Mouse (Mus musculus) liver, embryonic 12.5 days (tissue): ENCODE measurements around the gene Hoxa10. TPM values are rescaled to one million over a fixed set of nuclear protein-coding genes. Genes with fewer than 3 reads are reported as not detected.

ENCODE experiments used
- ATAC-seq: fragments of 200-750 bp; cut with Nextera tagmentation; 2 replicates; pipeline ENCODE4 v1.8.0; 2017; ENCODE audit warnings: moderate number of reproducible peaks, mild to moderate bottlenecking, moderate library complexity
- H3K27ac ChIP-seq: fragments of 300-500 bp; sonication (generic); 2 replicates; pipeline ENCODE4 v1.5.1; 2016; ENCODE audit warnings: mild to moderate bottlenecking
- H3K27me3 ChIP-seq: fragments of 300-500 bp; sonication (generic); replicated peaks from 2 replicates; pipeline ENCODE4 v1.6.1; 2016; ENCODE audit warnings: mild to moderate bottlenecking, moderate library complexity
- H3K36me3 ChIP-seq: fragments of 300-500 bp; sonication (generic); 2 replicates; pipeline ENCODE4 v1.6.1; 2016; ENCODE audit warnings: mild to moderate bottlenecking, moderate library complexity
- H3K4me1 ChIP-seq: fragments of 300-500 bp; sonication (generic); 2 replicates; pipeline ENCODE4 v1.6.1; 2016
- H3K4me2 ChIP-seq: fragments of 300-500 bp; sonication (generic); 2 replicates; pipeline ENCODE4 v1.6.1; 2016; ENCODE audit warnings: mild to moderate bottlenecking, moderate library complexity
- H3K4me3 ChIP-seq: fragments of 300-500 bp; sonication (generic); 2 replicates; pipeline ENCODE4 v1.5.1; 2016; ENCODE audit warnings: mild to moderate bottlenecking, moderate library complexity
- H3K9ac ChIP-seq: fragments of 300-500 bp; sonication (generic); 2 replicates; pipeline ENCODE4 v1.6.1; 2016; ENCODE audit warnings: mild to moderate bottlenecking, moderate library complexity
- H3K9me3 ChIP-seq: fragments of 300-500 bp; sonication (generic); replicated peaks from 2 replicates; pipeline ENCODE4 v1.6.1; 2016; ENCODE audit warnings: mild to moderate bottlenecking, moderate library complexity
- WGBS: fragments of 180-500 bp; shearing (Covaris S2); methylation state at CpG from one replicate; pipeline ENCODE4 v1.1.7; 2016; ENCODE audit not compliant: insufficient replicate concordance; 5-methylcytosine and 5-hydroxymethylcytosine counted together
- polyA plus RNA-seq: library from polyadenylated mRNA; unstranded; fragments of >200 nt; fragmentation: Nextera tagmentation; extraction: Ambion mirVana; gene quantifications from 2 replicates; pipeline ENCODE4 v1.2.1, GENCODE M21; 2016

Gene Hoxa10
- polyA plus RNA-seq, 1 experiment from 2014 or later, result 0.44 TPM

DNA sequence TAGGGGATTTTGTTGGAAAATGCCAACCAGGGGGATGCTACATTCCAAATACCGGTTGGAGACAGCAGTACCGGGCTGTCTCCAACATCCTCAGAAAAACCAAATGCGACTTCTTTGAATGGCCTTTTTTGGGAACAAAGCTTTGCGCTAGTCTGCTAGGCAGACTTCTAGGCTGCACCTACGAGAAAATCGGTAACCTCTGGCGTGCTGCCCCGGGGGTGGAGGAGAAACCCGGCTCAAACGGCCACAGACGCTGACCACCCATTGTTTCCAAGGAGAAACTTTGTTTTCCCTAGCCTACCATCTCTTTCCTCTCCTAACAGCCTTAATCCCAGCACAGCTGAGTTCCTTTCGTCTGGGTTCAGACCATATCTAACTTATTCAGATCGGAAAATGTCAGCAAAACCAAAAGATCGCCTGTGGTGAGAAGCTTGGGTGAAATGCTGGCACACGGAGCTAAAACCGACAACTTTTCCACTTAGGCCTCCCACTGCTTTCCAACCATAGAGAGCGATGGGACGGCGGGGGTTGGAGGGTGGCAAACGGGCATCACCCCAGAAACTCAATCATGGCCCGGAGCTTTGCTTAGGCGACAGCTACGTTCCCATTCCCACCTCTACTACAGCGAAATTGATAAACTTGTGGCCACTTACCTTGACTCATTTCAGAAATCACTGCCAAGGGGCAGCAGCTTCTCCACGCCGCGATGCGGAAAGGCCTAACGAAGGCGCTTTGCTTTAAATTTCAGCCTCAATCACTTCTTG, 847 bp downstream of the Hoxa10 start:
- Histone ChIP-seq H3K4me1 (0 out of 2 replicates have a peak, but pooled peaks cover under 1% of the 10 kb centered on the region), H3K27me3 (peaks cover 99% of the 10 kb centered on the region), H3K4me2 (peak overlapping the region; percentile 16; the same call in 1 of the 2 replicates), H3K9ac (no peak overlapping the region), H3K9me3 (no peaks in the 10 kb centered on the region), H3K27ac (no peak overlapping the region), H3K36me3 (no peaks in the 10 kb centered on the region), H3K4me3 (no peak overlapping the region)
- 4% methylated on average over 30 of the region's 30 CpGs for WGBS
- ATAC-seq, result no peak

DNA sequence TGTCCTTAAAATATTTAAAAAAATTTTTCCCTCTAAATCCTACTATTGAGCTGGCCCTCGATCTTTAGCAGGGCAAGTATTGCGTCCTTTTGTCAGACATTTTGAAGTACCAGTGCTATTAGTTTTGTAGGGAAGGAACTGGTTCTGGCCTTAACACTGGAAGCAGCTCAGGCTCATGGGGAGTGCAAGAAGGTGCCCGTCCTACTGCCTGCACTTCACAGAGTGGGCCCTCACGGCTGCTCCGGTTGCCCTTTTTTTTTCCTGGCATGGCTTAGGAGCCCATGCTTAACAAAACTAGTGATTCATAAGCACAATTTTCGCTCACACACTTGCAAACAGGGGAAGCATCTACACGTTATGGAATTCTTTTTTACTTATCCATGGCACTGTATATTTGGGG, 1.7 kb downstream of the Hoxa10 start:
- 6% methylated on average over 7 of the region's 7 CpGs for WGBS
- ATAC-seq, result no peak
- no peaks in the 10 kb centered on the region for H3K4me1 ChIP-seq
- no peak overlapping the region for H3K9ac ChIP-seq
- H3K9me3 ChIP-seq, result no peaks in the 10 kb centered on the region
- H3K4me2 ChIP-seq, result no peak overlapping the region
- H3K27ac ChIP-seq, result no peak overlapping the region
- H3K36me3 ChIP-seq, result no peaks in the 10 kb centered on the region
- H3K4me3 ChIP-seq, result no peak overlapping the region
- H3K27me3 ChIP-seq, result peaks cover 99% of the 10 kb centered on the region

DNA sequence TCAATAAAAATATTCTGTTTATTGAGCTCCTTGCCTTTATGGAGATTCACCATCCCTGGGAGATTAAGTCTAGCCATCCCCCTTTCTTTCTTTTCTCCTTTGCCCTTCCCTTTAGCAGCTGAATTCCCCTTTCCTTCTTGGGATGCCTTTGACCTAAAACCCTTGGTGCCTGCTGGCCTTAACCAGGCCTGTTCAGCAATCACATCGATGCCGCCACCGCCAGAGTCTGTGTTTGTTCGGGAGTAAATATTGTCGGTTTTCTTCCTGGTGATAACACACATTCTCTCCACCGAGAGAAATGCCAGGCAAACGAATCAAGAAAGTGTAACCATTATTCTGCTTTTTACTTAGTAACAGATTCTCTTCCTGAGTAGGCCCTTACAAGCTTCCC, 2.5 kb downstream of the Hoxa10 start:
- Histone ChIP-seq H3K9ac (no peak overlapping the region), H3K27me3 (peaks cover 99% of the 10 kb centered on the region), H3K4me1 (no peaks in the 10 kb centered on the region), H3K4me2 (no peak overlapping the region), H3K36me3 (no peaks in the 10 kb centered on the region), H3K27ac (no peak overlapping the region), H3K9me3 (no peaks in the 10 kb centered on the region), H3K4me3 (no peak overlapping the region)
- 6% methylated on average over 7 of the region's 7 CpGs for WGBS
- ATAC-seq, result no peak

DNA sequence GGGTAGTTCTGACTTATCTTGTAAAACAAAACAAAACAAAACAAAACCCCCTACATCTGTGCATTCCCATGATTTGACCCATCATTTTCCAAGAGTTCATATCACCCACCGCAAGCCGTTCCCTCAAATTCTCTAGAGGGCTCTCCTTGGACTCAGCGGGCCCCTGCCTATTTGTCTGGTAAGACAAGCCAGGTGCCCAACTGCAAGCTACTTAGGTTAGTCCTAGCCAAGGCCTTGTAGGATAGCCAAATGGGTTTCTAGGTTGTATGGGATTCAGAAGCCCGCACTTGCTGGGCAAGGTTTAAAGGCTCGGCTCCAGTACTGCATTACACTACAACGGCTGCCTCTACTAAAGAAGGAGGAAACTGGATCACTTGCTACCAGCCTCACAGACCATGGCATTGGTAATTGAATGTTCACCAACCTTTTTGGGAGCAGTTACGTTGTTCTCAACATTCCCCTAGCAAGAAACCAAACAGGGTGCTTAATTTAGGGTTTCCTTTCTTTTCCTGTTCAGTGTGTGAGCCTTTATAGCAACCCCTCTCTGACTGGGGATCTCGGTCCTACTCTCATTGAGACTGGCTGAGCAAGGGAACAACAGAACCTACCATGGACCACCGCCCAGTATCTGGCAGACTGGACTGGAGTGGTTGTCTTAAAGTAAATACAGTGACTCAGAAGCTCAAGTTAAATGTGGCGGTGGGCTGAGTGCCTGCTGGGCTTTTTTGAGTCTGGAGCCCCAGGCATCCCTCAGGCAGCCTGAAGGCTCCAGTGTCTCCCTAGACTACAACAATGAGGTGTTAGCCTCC, 3.1 kb downstream of the Hoxa10 start:
- H3K9ac ChIP-seq, result no peak overlapping the region
- ATAC-seq, result no peak
- 14% methylated on average over 10 of the region's 10 CpGs for WGBS
- H3K4me1 ChIP-seq, result no peaks in the 10 kb centered on the region
- H3K36me3 ChIP-seq, result no peaks in the 10 kb centered on the region
- H3K4me2 ChIP-seq, result no peak overlapping the region
- H3K27ac ChIP-seq, result no peak overlapping the region
- H3K4me3 ChIP-seq, result no peak overlapping the region
- no peaks in the 10 kb centered on the region for H3K9me3 ChIP-seq
- H3K27me3 ChIP-seq, result peaks cover 99% of the 10 kb centered on the region

DNA sequence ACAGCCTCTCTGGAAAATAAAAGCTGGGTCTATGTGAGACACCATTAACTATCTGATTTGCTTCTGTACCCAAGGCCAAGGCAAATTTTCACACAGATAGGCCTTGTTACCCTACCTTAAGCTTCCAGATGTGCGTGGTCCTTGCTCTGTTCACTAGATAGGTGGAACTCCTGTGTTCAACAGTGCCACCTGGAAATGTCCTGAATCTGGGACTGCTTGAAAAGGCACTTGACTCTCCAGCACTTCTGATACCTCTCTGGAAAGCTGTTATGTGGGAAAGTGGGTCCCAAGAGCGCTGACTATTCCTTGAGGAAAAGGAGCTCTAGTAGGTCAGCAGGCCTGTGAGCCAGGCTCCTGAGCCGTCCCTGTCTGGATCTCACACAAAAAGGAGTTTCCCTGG, 3.8 kb downstream of the Hoxa10 start:
- Histone ChIP-seq H3K4me3 (no peak overlapping the region), H3K27ac (no peak overlapping the region), H3K4me1 (no peaks in the 10 kb centered on the region), H3K9ac (no peak overlapping the region), H3K27me3 (peaks cover 99% of the 10 kb centered on the region), H3K36me3 (no peaks in the 10 kb centered on the region), H3K9me3 (no peaks in the 10 kb centered on the region), H3K4me2 (no peak overlapping the region)
- ATAC-seq, result no peak
- WGBS, result 17% methylated on average over 3 of the region's 3 CpGs

DNA sequence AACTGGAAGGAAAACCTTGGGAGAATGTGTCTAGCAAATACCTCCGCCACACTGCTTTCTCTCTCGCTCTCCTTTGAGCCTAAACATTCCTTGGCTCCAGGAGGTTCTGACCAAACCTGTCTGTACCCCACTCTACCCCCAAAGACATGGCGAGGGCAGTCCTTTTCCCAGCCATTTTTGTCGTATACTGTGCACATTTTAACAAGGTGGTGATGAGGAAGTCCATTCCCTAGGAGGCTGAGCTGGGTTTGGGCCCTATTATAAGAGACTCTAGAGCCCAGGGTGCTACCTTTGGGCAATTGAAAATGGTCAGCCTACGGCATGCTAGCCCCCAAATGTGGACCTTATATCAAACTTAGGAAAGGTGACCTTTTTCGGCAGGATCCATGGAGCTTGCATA, 4.8 kb downstream of the Hoxa10 start:
- Histone ChIP-seq H3K27ac (no peak overlapping the region), H3K4me2 (no peak overlapping the region), H3K36me3 (no peaks in the 10 kb centered on the region), H3K9me3 (no peaks in the 10 kb centered on the region), H3K9ac (no peak overlapping the region), H3K27me3 (peaks cover 98% of the 10 kb centered on the region), H3K4me1 (no peaks in the 10 kb centered on the region), H3K4me3 (no peak overlapping the region)
- whole genome bisulfite sequencing, result 20% methylated on average over 6 of the region's 6 CpGs
- ATAC-seq, result no peak

DNA sequence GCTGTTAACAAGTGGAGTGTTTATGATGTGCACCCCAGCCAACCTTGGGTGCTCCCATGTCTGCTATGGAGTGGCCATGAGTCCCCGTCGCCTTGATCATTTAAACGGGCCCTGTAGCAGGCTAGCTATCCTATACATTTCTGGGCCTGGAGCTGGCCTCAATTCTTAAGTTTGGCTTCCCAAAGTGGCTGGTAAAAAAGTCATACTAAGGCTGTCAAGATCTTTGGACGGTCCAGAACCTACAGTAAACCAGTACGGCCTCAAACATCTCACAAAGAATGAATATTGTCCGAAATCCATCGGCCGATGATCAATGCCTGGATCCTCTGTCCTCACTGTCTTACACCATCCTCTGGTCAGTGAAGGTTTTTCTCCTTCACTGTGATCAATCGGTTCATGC, 5.4 kb downstream of the Hoxa10 start:
- Histone ChIP-seq H3K27me3 (peaks cover 98% of the 10 kb centered on the region), H3K4me1 (no peaks in the 10 kb centered on the region), H3K36me3 (no peaks in the 10 kb centered on the region), H3K9ac (no peak overlapping the region), H3K9me3 (no peaks in the 10 kb centered on the region), H3K4me2 (no peak overlapping the region), H3K4me3 (no peak overlapping the region), H3K27ac (no peak overlapping the region)
- ATAC-seq, result no peak
- 32% methylated on average over 9 of the region's 9 CpGs for WGBS

DNA sequence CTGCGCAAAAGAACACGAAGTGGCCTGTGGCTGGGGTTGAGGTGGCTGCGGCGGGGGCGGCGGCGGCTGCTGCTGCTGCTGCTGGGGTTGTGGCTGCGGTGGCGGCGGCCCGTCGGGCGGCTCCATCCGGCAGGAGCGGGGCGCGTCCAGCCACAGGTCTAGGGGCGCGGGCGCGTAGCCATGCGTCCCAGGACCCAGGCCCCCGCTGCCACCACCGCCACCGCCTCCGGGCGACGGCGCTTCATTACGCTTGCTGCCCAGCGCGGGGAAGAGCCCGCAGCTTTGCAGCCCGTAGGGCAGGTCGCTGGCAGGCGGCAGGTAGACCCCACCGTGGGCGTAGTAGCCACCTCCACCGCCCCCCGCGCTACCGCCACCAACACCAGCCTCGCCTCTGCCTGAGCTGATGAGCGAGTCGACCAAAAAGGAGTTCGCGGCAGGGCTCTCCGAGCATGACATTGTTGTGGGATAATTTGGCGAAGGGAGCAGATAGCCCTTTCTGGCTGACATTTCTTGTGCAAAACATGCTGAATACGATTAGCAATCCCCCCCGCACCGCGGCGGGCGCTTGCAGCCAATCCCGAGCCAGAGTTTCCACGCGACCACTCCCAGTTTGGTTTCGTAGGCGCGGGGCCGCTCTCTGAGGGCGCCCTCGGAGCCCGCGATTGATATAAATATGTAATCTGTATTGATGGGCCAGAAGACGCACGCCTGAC, 6.1 kb downstream of the Hoxa10 start:
- H3K9me3 ChIP-seq, result no peaks in the 10 kb centered on the region
- 4% methylated on average over 56 of the region's 68 CpGs for WGBS
- no peaks in the 10 kb centered on the region for H3K36me3 ChIP-seq
- H3K27ac ChIP-seq, result no peak overlapping the region
- H3K4me1 ChIP-seq, result no peaks in the 10 kb centered on the region
- no peak overlapping the region for H3K4me3 ChIP-seq
- H3K9ac ChIP-seq, result no peak overlapping the region
- peaks cover 98% of the 10 kb centered on the region for H3K27me3 ChIP-seq
- H3K4me2 ChIP-seq, result no peak overlapping the region
- no peak for ATAC-seq

DNA sequence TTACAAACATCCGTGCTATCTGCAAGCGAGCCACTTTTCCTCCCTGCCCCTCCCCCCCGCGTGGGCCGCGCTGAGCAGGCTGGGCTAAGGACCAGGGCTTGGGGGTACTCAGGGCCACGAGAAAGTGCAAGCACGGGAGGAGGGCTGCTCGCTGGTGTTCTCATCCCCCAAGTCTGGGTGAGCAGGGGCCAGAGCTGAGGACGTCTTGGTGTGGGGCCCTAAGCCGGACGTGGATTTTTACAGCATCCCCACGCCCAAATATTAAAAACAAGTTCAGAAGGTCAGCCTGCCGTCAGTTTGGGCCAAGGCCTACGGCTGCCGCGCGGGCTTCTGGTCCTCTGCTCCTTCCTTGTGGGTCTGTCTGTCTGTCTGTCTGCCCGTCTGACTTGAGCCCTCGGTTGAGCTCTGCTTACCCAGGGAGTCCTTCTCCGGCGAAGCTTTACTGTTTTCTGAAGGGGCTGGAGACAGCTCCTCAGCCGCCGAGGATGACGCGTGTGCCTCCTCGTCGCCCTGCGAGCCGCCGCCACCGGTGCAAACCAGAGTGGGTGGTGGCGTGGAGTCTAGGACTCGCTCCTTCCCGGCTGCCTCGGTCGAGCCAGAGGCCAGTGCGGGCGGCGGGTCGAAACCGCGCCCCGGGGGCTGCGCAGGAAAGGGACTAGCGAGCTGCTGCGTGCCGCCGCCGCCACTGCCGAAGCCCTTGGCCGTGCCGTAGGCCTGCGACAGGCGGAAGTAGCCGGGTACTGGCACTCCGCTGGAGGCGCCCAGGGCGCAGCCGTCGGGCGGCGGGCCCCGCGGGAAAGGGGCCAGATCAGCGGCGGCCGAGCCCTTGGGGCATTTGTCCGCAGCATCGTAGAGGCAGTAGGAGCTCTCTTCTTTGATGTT, 6.9 kb downstream of the Hoxa10 start:
- Histone ChIP-seq H3K27ac (no peak overlapping the region), H3K9ac (no peak overlapping the region), H3K4me1 (no peaks in the 10 kb centered on the region), H3K4me3 (no peak overlapping the region), H3K36me3 (no peaks in the 10 kb centered on the region), H3K9me3 (no peaks in the 10 kb centered on the region), H3K4me2 (peak overlapping the region; percentile 16; the same call in 1 of the 2 replicates), H3K27me3 (peaks cover 99% of the 10 kb centered on the region)
- 2% methylated on average over 68 of the region's 70 CpGs for WGBS
- ATAC-seq, result no peak

DNA sequence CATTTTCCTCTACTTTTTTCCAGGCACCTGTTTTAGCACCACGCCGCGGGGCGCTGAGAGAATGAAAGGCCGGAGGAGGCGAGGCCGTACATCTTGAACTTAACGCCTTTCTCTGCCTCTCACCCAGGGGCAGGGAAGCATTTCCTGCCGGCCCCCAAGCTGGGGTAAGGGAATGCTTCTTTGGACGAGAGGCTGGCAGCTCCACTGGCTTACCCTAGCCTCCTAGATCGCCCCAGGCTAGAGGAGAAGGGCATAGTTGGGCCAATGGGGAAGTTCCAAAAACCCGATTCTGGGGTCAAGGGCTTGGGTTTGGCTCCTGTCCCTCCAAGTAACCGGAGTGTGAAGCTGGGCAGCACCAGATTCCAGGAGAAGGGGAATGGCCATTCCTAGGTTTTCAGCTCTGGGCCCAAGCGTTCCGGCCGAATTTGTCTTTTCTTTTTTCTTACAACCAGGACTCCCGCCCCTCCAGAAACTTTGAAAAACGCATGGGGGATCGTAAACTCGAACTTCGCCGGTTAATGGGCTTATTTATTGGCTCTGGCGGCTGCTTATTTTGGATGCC, 7.6 kb downstream of the Hoxa10 start:
- no peaks in the 10 kb centered on the region for H3K9me3 ChIP-seq
- H3K4me3 ChIP-seq, result no peak overlapping the region
- no peak overlapping the region; the same call in 1 of the 2 replicates for H3K4me2 ChIP-seq
- H3K36me3 ChIP-seq, result no peaks in the 10 kb centered on the region
- WGBS, result 3% methylated on average over 23 of the region's 23 CpGs
- no peak for ATAC-seq
- H3K27ac ChIP-seq, result no peak overlapping the region
- H3K27me3 ChIP-seq, result peaks cover 97% of the 10 kb centered on the region
- H3K9ac ChIP-seq, result no peak overlapping the region
- no peaks in the 10 kb centered on the region for H3K4me1 ChIP-seq

DNA sequence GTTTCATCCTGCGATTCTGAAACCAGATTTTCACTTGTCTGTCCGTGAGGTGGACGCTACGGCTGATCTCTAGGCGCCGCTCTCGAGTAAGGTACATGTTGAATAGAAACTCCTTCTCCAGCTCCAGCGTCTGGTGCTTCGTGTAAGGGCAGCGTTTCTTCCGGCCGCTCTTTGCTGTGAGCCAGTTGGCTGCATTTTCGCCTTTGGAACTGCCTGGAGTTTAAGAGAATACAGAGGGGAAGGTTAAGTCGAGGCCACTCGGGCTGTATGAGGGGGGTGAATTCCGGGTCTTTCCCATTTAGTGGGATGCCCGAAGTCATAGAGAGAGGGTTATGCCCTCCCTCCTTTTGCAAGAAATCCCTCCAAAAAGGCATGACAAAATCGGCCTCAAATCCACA, 8.1 kb downstream of the Hoxa10 start:
- Histone ChIP-seq H3K27ac (no peak overlapping the region), H3K9me3 (no peaks in the 10 kb centered on the region), H3K4me3 (no peak overlapping the region), H3K9ac (no peak overlapping the region), H3K4me1 (no peaks in the 10 kb centered on the region), H3K27me3 (peaks cover 97% of the 10 kb centered on the region), H3K4me2 (no peak overlapping the region; the same call in 1 of the 2 replicates), H3K36me3 (no peaks in the 10 kb centered on the region)
- no peak for ATAC-seq
- WGBS, result 2% methylated on average over 18 of the region's 18 CpGs
